Mouse (Mus musculus) stomach, embryonic 14.5 days (tissue): ENCODE measurements around the gene Krt9. TPM values are rescaled to one million over a fixed set of nuclear protein-coding genes. Genes with fewer than 3 reads are reported as not detected.
A peak's percentile ranks its signal among the peaks of the same experiment; 100 is the strongest.

ENCODE experiments used
- ATAC-seq: fragments of 200-750 bp; cut with Nextera tagmentation; 2 replicates; pipeline ENCODE4 v1.8.0; 2017; ENCODE audit warnings: low read depth, moderate TSS enrichment; ENCODE audit not compliant: insufficient number of reproducible peaks, insufficient read depth, low FRiP score
- H3K27ac ChIP-seq: fragments of 300-500 bp; sonication (generic); 2 replicates; pipeline ENCODE4 v1.5.1; 2014; ENCODE audit warnings: mild to moderate bottlenecking, low read length, moderate library complexity, mixed read lengths
- H3K27me3 ChIP-seq: fragments of 300-500 bp; sonication (generic); 2 replicates; pipeline ENCODE4 v1.6.1; 2014; ENCODE audit warnings: low read length, control low read depth, mixed read lengths; ENCODE audit not compliant: control insufficient read depth, insufficient read depth
- H3K36me3 ChIP-seq: fragments of 300-500 bp; sonication (generic); 2 replicates; pipeline ENCODE4 v1.6.1; 2014; ENCODE audit warnings: mild to moderate bottlenecking, control low read depth, low read length, moderate library complexity, mixed read lengths; ENCODE audit not compliant: control insufficient read depth, insufficient read depth
- H3K4me1 ChIP-seq: fragments of 300-500 bp; sonication (generic); 2 replicates; pipeline ENCODE4 v1.6.1; 2014; ENCODE audit warnings: low read length, control low read depth, mixed read lengths; ENCODE audit not compliant: control insufficient read depth, insufficient read depth
- H3K4me2 ChIP-seq: fragments of 300-500 bp; sonication (generic); replicated peaks from 2 replicates; pipeline ENCODE4 v1.6.1; 2014; ENCODE audit warnings: low read depth, low read length, control low read depth
- H3K4me3 ChIP-seq: fragments of 300-500 bp; sonication (generic); 2 replicates; pipeline ENCODE4 v1.5.1; 2014; ENCODE audit warnings: low read depth, low read length, control low read depth
- H3K9ac ChIP-seq: fragments of 300-500 bp; sonication (generic); replicated peaks from 2 replicates; pipeline ENCODE4 v1.6.1; 2014; ENCODE audit warnings: low read depth, mild to moderate bottlenecking, control low read depth, low read length, moderate library complexity, mixed read lengths
- H3K9me3 ChIP-seq: fragments of 300-500 bp; sonication (generic); 2 replicates; pipeline ENCODE4 v1.6.1; 2016; ENCODE audit warnings: low read depth, low read length, control low read depth; ENCODE audit not compliant: control insufficient read depth
- WGBS: fragments of 180-500 bp; shearing (Covaris S2); extraction: QIAGEN DNeasy Blood & Tissue Kit; methylation state at CpG from one replicate; pipeline ENCODE4 v1.1.7; 2014; 5-methylcytosine and 5-hydroxymethylcytosine counted together
- polyA plus RNA-seq: library from polyadenylated mRNA; unstranded; fragments of >200 nt; fragmentation: Nextera tagmentation; extraction: Ambion mirVana; gene quantifications from 2 replicates; pipeline ENCODE4 v1.2.1, GENCODE M21; 2014

The Krt9 gene
- polyA plus RNA-seq, 1 experiment from 2014 or later, result not detected

- ATAC-seq, result peak; percentile 88
- peaks cover 3% of the 10 kb centered on the region; the same call in 1 of the 2 replicates for H3K36me3 ChIP-seq
- no peaks in the 10 kb centered on the region for H3K9me3 ChIP-seq
- 3% methylated on average over 13 of the region's 13 CpGs for WGBS
- H3K27me3 ChIP-seq, result 0 out of 2 replicates have a peak, but pooled peaks cover 7% of the 10 kb centered on the region
- peak overlapping the region; percentile 34 for H3K4me3 ChIP-seq
- peak overlapping the region; percentile 83 for H3K27ac ChIP-seq
- no peaks in the 10 kb centered on the region for H3K4me1 ChIP-seq
- peak overlapping the region; percentile 23; the same call in 1 of the 2 replicates for H3K4me2 ChIP-seq
- peak overlapping the region; percentile 37; the same call in 1 of the 2 replicates for H3K9ac ChIP-seq
These were observed 47.0 kb downstream of the Krt9 start for GRCm38 (mm10) chr11:100145858-100146560.

- Histone ChIP-seq H3K9me3 (no peaks in the 10 kb centered on the region), H3K9ac (peak overlapping the region; percentile 37), H3K4me3 (peak overlapping the region; percentile 34), H3K4me1 (0 out of 2 replicates have a peak, but pooled peaks cover 2% of the 10 kb centered on the region), H3K36me3 (peaks cover 3% of the 10 kb centered on the region; the same call in 1 of the 2 replicates), H3K27ac (peak overlapping the region; percentile 83), H3K4me2 (peak overlapping the region; percentile 23), H3K27me3 (0 out of 2 replicates have a peak, but pooled peaks cover 7% of the 10 kb centered on the region)
- peak; percentile 31; the same call in 1 of the 2 replicates for ATAC-seq
- 3% methylated on average over 20 of the region's 20 CpGs for WGBS
These were observed 47.9 kb downstream of the Krt9 start for GRCm38 (mm10) chr11:100145104-100145503.

GRCm38 (mm10) chr11:100140966-100141365, 52.1 kb downstream of the Krt9 start:
- Histone ChIP-seq H3K4me3 (no peak overlapping the region), H3K36me3 (peaks cover 3% of the 10 kb centered on the region; the same call in 1 of the 2 replicates), H3K4me1 (peaks cover 13% of the 10 kb centered on the region; the same call in 1 of the 2 replicates), H3K4me2 (no peak overlapping the region), H3K9ac (no peak overlapping the region), H3K9me3 (no peaks in the 10 kb centered on the region), H3K27ac (peak overlapping the region; percentile 10; the same call in 1 of the 2 replicates), H3K27me3 (0 out of 2 replicates have a peak, but pooled peaks cover 7% of the 10 kb centered on the region)
- ATAC-seq, result no peak
- 69% methylated on average over 21 of the region's 21 CpGs for WGBS

- peak overlapping the region; percentile 71 for H3K27ac ChIP-seq
- no peaks in the 10 kb centered on the region for H3K27me3 ChIP-seq
- no peak overlapping the region for H3K4me3 ChIP-seq
- no peak overlapping the region for H3K9ac ChIP-seq
- ATAC-seq, result no peak
- peaks cover 13% of the 10 kb centered on the region; the same call in 1 of the 2 replicates for H3K4me1 ChIP-seq
- H3K4me2 ChIP-seq, result no peak overlapping the region
- no peaks in the 10 kb centered on the region for H3K9me3 ChIP-seq
- H3K36me3 ChIP-seq, result peaks cover 3% of the 10 kb centered on the region; the same call in 1 of the 2 replicates
- 50% methylated on average over 2 of the region's 2 CpGs for WGBS
These were observed 53.7 kb downstream of the Krt9 start for GRCm38 (mm10) chr11:100139391-100139790.

- Histone ChIP-seq H3K9ac (no peak overlapping the region), H3K27me3 (no peaks in the 10 kb centered on the region), H3K4me3 (no peak overlapping the region), H3K36me3 (peaks cover 3% of the 10 kb centered on the region; the same call in 1 of the 2 replicates), H3K4me1 (peaks cover 13% of the 10 kb centered on the region; the same call in 1 of the 2 replicates), H3K4me2 (no peak overlapping the region), H3K27ac (peak overlapping the region; percentile 71), H3K9me3 (no peaks in the 10 kb centered on the region)
- 49% methylated on average over 7 of the region's 7 CpGs for WGBS
- peak; percentile 81 for ATAC-seq
These were observed 54.2 kb downstream of the Krt9 start for GRCm38 (mm10) chr11:100138809-100139208.

- Histone ChIP-seq H3K27ac (peak overlapping the region; percentile 18; the same call in 1 of the 2 replicates), H3K36me3 (peaks cover 3% of the 10 kb centered on the region; the same call in 1 of the 2 replicates), H3K4me2 (no peak overlapping the region), H3K27me3 (no peaks in the 10 kb centered on the region), H3K4me1 (peaks cover 13% of the 10 kb centered on the region; the same call in 1 of the 2 replicates), H3K4me3 (no peak overlapping the region), H3K9ac (no peak overlapping the region), H3K9me3 (no peaks in the 10 kb centered on the region)
- ATAC-seq, result no peak
- 26% methylated on average over 5 of the region's 5 CpGs for WGBS
These were observed 55.4 kb downstream of the Krt9 start for GRCm38 (mm10) chr11:100137693-100138092.

Other genes starting within 250 kb of the Krt9 start
- not detected in 2 replicates for gene Krtap9-5, start 244.8 kb downstream of the Krt9 start, polyA plus RNA-seq
- not detected in 2 replicates for gene Krtap29-1, start 214.2 kb downstream of the Krt9 start, polyA plus RNA-seq
- gene Krtap16-1, start 206.6 kb downstream of the Krt9 start, polyA plus RNA-seq, result not detected in 2 replicates
- not detected in 2 replicates for gene Krtap17-1, start 199.3 kb downstream of the Krt9 start, polyA plus RNA-seq
- not detected in 2 replicates for gene Krt33a, start 177.0 kb downstream of the Krt9 start, polyA plus RNA-seq
- 0.26 TPM in 1 of 2 replicates, not detected in the other for gene Krt33b, start 163.4 kb downstream of the Krt9 start, polyA plus RNA-seq
- gene Krt34, start 151.7 kb downstream of the Krt9 start, polyA plus RNA-seq, result 0.36 TPM in 1 of 2 replicates, not detected in the other
- 0.67 and 0.69 TPM in 2 replicates for gene Krt31, start 142.7 kb downstream of the Krt9 start, polyA plus RNA-seq
- gene Krt32, start 105.0 kb downstream of the Krt9 start, polyA plus RNA-seq, result not detected in 2 replicates
- gene Krt35, start 97.0 kb downstream of the Krt9 start, polyA plus RNA-seq, result not detected in 2 replicates
- gene Krt36, start 87.6 kb downstream of the Krt9 start, polyA plus RNA-seq, result 0.29 and 0.35 TPM in 2 replicates
- 76.1 and 140 TPM in 2 replicates for gene Krt13, start 71.7 kb downstream of the Krt9 start, polyA plus RNA-seq
- gene Krt15, start 57.3 kb downstream of the Krt9 start, polyA plus RNA-seq, result 215 and 241 TPM in 2 replicates
- gene Krt19, start 44.6 kb downstream of the Krt9 start, polyA plus RNA-seq, result 387 and 441 TPM in 2 replicates
- gene Krt14, start 14.3 kb upstream of the Krt9 start, polyA plus RNA-seq, result 4.8 and 5.0 TPM in 2 replicates
- gene Krt16, start 55.7 kb upstream of the Krt9 start, polyA plus RNA-seq, result 0.22 and 0.38 TPM in 2 replicates
- 26.7 and 30.7 TPM in 2 replicates for gene Krt17, start 67.8 kb upstream of the Krt9 start, polyA plus RNA-seq
- not detected in 2 replicates for gene Krt42, start 76.6 kb upstream of the Krt9 start, polyA plus RNA-seq
- gene Eif1, start 126.6 kb upstream of the Krt9 start, polyA plus RNA-seq, result 2,030 and 2,105 TPM in 2 replicates
- gene Gast, start 141.2 kb upstream of the Krt9 start, polyA plus RNA-seq, result 6.9 and 13.2 TPM in 2 replicates
- 10.8 and 12.3 TPM in 2 replicates for gene Hap1, start 162.9 kb upstream of the Krt9 start, polyA plus RNA-seq
- gene Jup, start 204.5 kb upstream of the Krt9 start, polyA plus RNA-seq, result 131 and 139 TPM in 2 replicates
- gene P3h4, start 221.6 kb upstream of the Krt9 start, polyA plus RNA-seq, result 68.0 and 68.9 TPM in 2 replicates
- 106 and 108 TPM in 2 replicates for gene Fkbp10, start 222.5 kb upstream of the Krt9 start, polyA plus RNA-seq
- 121 and 126 TPM in 2 replicates for gene Nt5c3b, start 248.6 kb upstream of the Krt9 start, polyA plus RNA-seq
- gene Klhl10, start 248.7 kb upstream of the Krt9 start, polyA plus RNA-seq, result 0.52 and 0.64 TPM in 2 replicates